Mouse (Mus musculus): ENCODE data around the gene Mmp25. TPM values are rescaled to one million over a fixed set of nuclear protein-coding genes. Genes with fewer than 3 reads are reported as not detected.

Gene Mmp25
- total RNA-seq, 1 experiment = 4.7 TPM

DNA sequence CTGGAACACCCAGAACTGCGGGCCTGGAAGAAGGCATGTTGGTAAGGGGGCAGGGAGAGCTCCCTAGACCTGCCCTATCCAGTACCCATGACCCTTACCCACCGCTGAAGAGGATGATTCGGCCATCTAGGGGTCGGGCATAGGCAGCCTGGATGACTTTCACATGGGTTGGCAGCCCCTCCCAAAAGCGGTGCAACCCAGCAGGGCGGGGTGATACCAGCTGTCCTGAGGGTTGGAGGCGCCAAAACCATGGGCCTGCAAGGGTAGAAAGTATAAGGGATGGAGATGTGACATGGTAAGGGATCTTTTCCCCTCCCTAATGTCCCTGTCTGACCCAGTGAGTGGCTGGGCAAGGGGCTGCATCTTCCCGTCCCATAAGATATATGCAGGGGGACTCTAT lies 13.8 kb downstream of the Mmp25 start:
- Histone ChIP-seq H3K36me3 (ENCODE audit: control insufficient read depth, insufficient read depth, low read length, poor library complexity, severe bottlenecking) (no peaks in the 10 kb centered on the region), H3K27ac (ENCODE audit: insufficient read depth, low read depth, low read length, poor library complexity, severe bottlenecking) (no peak overlapping the region), H3K9me3 (ENCODE audit: control insufficient read depth, insufficient read depth, low read depth, low read length) (no peaks in the 10 kb centered on the region), H3K9ac (ENCODE audit: insufficient read depth, low read depth, low read length, poor library complexity, severe bottlenecking) (peak overlapping the region; percentile 9; the same call in 1 of the 2 replicates), H3K4me1 (ENCODE audit: control insufficient read depth in 2 of 2, insufficient read depth in 2 of 2, low read length in 2 of 2, poor library complexity in 1 of 2) (peaks cover 8 to 23% of the 10 kb centered on the region in 2 experiments; a peak in 3 of 4 replicates), H3K4me3 (ENCODE audit: insufficient read depth in 1 of 2, low read depth in 1 of 2, low read length in 2 of 2, poor library complexity in 1 of 2, severe bottlenecking in 1 of 2) (peak overlapping the region in 1 of 2 experiments; percentile 31; a peak in 2 of 4 replicates)
- in situ Hi-C loops (cut with MboI; ENCODE audit: low sequenced_read_pairs in 2 of 2, unreplicated experiment in 2 of 2) = no loop called here
- DNase-seq (ENCODE audit: low read depth, low spot score) = no peak
- TF ChIP-seq HCFC1 (IDR thresholded peaks at IDR 0.05; ENCODE audit: borderline replicate concordance, insufficient read depth, low read length) (no peak), ZC3H11A (IDR thresholded peaks at IDR 0.05; ENCODE audit: borderline replicate concordance, low read depth, low read length) (no peak), MAFK (IDR thresholded peaks at IDR 0.05; ENCODE audit: insufficient read depth, low read depth, low read length) (no peak), ZNF384 (IDR thresholded peaks at IDR 0.05; ENCODE audit: low read depth, low read length) (no peak), CHD2 (IDR thresholded peaks at IDR 0.05; ENCODE audit: low read depth, low read length) (no peak)

DNA sequence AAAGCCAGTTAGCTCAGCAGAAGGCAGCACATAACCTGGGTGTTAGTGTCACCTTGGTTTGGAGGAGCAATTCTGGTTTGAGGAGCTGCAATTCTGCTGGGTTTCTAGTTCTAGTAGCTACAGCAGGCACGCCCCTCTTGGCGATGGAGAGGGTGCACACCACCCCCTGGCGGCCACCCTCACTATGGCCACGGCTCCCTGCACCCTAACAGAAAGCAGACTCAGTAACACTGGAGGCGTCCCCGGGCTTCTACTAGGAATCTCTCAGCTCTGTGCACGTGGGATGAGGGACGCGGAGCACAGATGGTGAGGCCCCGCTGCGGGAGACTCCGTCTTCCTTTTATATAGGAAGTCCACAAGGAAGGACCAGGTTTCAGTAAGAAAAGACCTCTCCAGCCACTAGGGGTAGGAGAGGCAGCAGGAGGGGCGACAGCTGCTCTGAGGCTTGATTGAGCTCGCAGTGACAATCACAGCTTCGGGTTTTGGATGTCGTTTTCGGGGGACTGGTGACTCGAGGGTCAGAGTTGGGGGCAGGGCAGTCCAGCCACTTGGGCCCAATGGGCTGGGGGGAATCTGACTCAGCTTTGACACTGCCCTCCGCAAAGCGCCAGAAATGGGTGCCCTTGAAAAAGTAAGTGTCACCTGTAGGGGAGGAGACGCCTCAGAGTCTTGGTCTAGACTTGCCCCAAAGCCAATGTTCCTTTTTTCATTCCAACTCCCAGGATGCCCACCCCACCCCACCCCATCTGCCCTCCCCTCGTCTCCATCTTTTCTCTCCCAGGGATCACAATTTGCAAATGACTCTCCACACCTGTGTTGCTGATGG lies 14.7 kb downstream of the Mmp25 start:
- Histone ChIP-seq H3K4me3 (ENCODE audit: insufficient read depth in 1 of 2, low read depth in 1 of 2, low read length in 2 of 2, poor library complexity in 1 of 2, severe bottlenecking in 1 of 2) (peak overlapping the region; percentile 31; a peak in 3 of 4 replicates), H3K4me1 (ENCODE audit: control insufficient read depth in 2 of 2, insufficient read depth in 2 of 2, low read length in 2 of 2, poor library complexity in 1 of 2) (peaks cover 8 to 23% of the 10 kb centered on the region in 2 experiments; a peak in 3 of 4 replicates), H3K9me3 (ENCODE audit: control insufficient read depth, insufficient read depth, low read depth, low read length) (no peaks in the 10 kb centered on the region), H3K36me3 (ENCODE audit: control insufficient read depth, insufficient read depth, low read length, poor library complexity, severe bottlenecking) (no peaks in the 10 kb centered on the region), H3K9ac (ENCODE audit: insufficient read depth, low read depth, low read length, poor library complexity, severe bottlenecking) (peak overlapping the region; percentile 18; the same call in 1 of the 2 replicates), H3K27ac (ENCODE audit: insufficient read depth, low read depth, low read length, poor library complexity, severe bottlenecking) (no peak overlapping the region)
- peak; percentile 80 for DNase-seq (ENCODE audit: low read depth, low spot score)
- in situ Hi-C loops (cut with MboI; ENCODE audit: low sequenced_read_pairs in 2 of 2, unreplicated experiment in 2 of 2) = no loop called here
- TF ChIP-seq CHD2 (IDR thresholded peaks at IDR 0.05; ENCODE audit: low read depth, low read length) (no peak), MAFK (IDR thresholded peaks at IDR 0.05; ENCODE audit: insufficient read depth, low read depth, low read length) (no peak), HCFC1 (IDR thresholded peaks at IDR 0.05; ENCODE audit: borderline replicate concordance, insufficient read depth, low read length) (peak; percentile 37; the same call in 1 of the 2 replicates), ZC3H11A (IDR thresholded peaks at IDR 0.05; ENCODE audit: borderline replicate concordance, low read depth, low read length) (peak; percentile 56; the same call in 1 of the 2 replicates), ZNF384 (IDR thresholded peaks at IDR 0.05; ENCODE audit: low read depth, low read length) (no peak)

DNA sequence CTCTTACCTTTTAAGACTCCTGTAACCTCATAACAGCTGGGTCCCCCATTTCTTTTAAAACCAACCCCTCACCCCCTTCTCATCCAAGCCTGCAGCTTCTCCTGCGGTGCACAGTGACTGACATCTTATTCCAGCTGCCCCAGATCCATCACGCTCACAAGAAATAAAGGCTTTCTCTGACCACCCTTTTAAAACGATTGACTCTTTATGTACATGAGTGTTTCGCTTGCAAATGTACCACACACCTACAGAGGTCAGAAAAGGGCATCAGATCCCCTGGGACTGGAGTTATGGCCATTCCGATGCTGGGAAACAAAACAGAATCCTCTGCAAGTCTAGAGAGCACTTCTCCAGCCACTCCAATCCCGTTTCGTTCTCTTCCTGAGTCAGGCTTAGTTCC lies 17.3 kb downstream of the Mmp25 start:
- H3K9me3 ChIP-seq (ENCODE audit: control insufficient read depth, insufficient read depth, low read depth, low read length) = no peaks in the 10 kb centered on the region
- no peak overlapping the region for H3K27ac ChIP-seq (ENCODE audit: insufficient read depth, low read depth, low read length, poor library complexity, severe bottlenecking)
- DNase-seq (ENCODE audit: low read depth, low spot score) = no peak
- peaks cover 8 to 21% of the 10 kb centered on the region in 2 experiments; a peak in 3 of 4 replicates for H3K4me1 ChIP-seq (ENCODE audit: control insufficient read depth in 2 of 2, insufficient read depth in 2 of 2, low read length in 2 of 2, poor library complexity in 1 of 2)
- no peak overlapping the region for H3K9ac ChIP-seq (ENCODE audit: insufficient read depth, low read depth, low read length, poor library complexity, severe bottlenecking)
- in situ Hi-C loops (cut with MboI; ENCODE audit: low sequenced_read_pairs in 2 of 2, unreplicated experiment in 2 of 2) = no loop called here
- H3K36me3 ChIP-seq (ENCODE audit: control insufficient read depth, insufficient read depth, low read length, poor library complexity, severe bottlenecking) = no peaks in the 10 kb centered on the region
- H3K4me3 ChIP-seq (ENCODE audit: insufficient read depth in 1 of 2, low read depth in 1 of 2, low read length in 2 of 2, poor library complexity in 1 of 2, severe bottlenecking in 1 of 2) = no peak overlapping the region
- TF ChIP-seq CHD2 (IDR thresholded peaks at IDR 0.05; ENCODE audit: low read depth, low read length) = no peak
- TF ChIP-seq HCFC1 (IDR thresholded peaks at IDR 0.05; ENCODE audit: borderline replicate concordance, insufficient read depth, low read length) = no peak
- no peak for TF ChIP-seq ZC3H11A (IDR thresholded peaks at IDR 0.05; ENCODE audit: borderline replicate concordance, low read depth, low read length)
- no peak for TF ChIP-seq ZNF384 (IDR thresholded peaks at IDR 0.05; ENCODE audit: low read depth, low read length)
- TF ChIP-seq MAFK (IDR thresholded peaks at IDR 0.05; ENCODE audit: insufficient read depth, low read depth, low read length) = no peak

- no peaks in the 10 kb centered on the region for H3K36me3 ChIP-seq (ENCODE audit: control insufficient read depth, insufficient read depth, low read length, poor library complexity, severe bottlenecking)
- DNase-seq (ENCODE audit: low read depth, low spot score) = no peak
- no peak overlapping the region for H3K9ac ChIP-seq (ENCODE audit: insufficient read depth, low read depth, low read length, poor library complexity, severe bottlenecking)
- H3K9me3 ChIP-seq (ENCODE audit: control insufficient read depth, insufficient read depth, low read depth, low read length) = no peaks in the 10 kb centered on the region
- H3K27ac ChIP-seq (ENCODE audit: insufficient read depth, low read depth, low read length, poor library complexity, severe bottlenecking) = no peak overlapping the region
- in situ Hi-C loops (cut with MboI; ENCODE audit: low sequenced_read_pairs in 2 of 2, unreplicated experiment in 2 of 2) = no loop called here
- no peaks in the 10 kb centered on the region; a peak in 1 of 4 replicates for H3K4me1 ChIP-seq (ENCODE audit: control insufficient read depth in 2 of 2, insufficient read depth in 2 of 2, low read length in 2 of 2, poor library complexity in 1 of 2)
- TF ChIP-seq ZNF384 (IDR thresholded peaks at IDR 0.05; ENCODE audit: low read depth, low read length) = no peak
- TF ChIP-seq MAFK (IDR thresholded peaks at IDR 0.05; ENCODE audit: insufficient read depth, low read depth, low read length) = no peak
- no peak for TF ChIP-seq CHD2 (IDR thresholded peaks at IDR 0.05; ENCODE audit: low read depth, low read length)
- TF ChIP-seq ZC3H11A (IDR thresholded peaks at IDR 0.05; ENCODE audit: borderline replicate concordance, low read depth, low read length) = no peak
- no peak for TF ChIP-seq HCFC1 (IDR thresholded peaks at IDR 0.05; ENCODE audit: borderline replicate concordance, insufficient read depth, low read length)
- no peak overlapping the region for H3K4me3 ChIP-seq (ENCODE audit: insufficient read depth in 1 of 2, low read depth in 1 of 2, low read length in 2 of 2, poor library complexity in 1 of 2, severe bottlenecking in 1 of 2)
These were observed 24.7 kb downstream of the Mmp25 start for GRCm38 (mm10) chr17:23620351-23620750.

Measured in ES-E14 (cell line).